Mouse (Mus musculus): ENCODE data around the gene Asb8.

GRCm38 (mm10) chr15:98181856-98182570, 16.6 kb upstream of the Asb8 start:
- TF ChIP-seq CTCF (IDR thresholded peaks at IDR 0.05), result no peak
- TF ChIP-seq EP300 (IDR thresholded peaks at IDR 0.05), result no peak
